Mouse (Mus musculus) A20 (cell line): ENCODE measurements around the gene Snx21.

Experiments
- DNase-seq: peaks from one replicate; pipeline ENCODE4 v3.0.0-alpha.2; 2011; ENCODE audit warnings: low read depth, low spot score

Gene Snx21

GRCm38 (mm10) chr2:164770279-164770678 is 15.3 kb upstream of the Snx21 start:
- peak; percentile 49 for DNase-seq

- no peak for DNase-seq
These were observed 14.5 kb upstream of the Snx21 start for GRCm38 (mm10) chr2:164771123-164771522.

GRCm38 (mm10) chr2:164773229-164773988 is 12.2 kb upstream of the Snx21 start:
- peak; percentile 24 for DNase-seq

GRCm38 (mm10) chr2:164773989-164774364 is 11.6 kb upstream of the Snx21 start:
- DNase-seq, result no peak

- no peak for DNase-seq
These were observed 9.5 kb upstream of the Snx21 start for GRCm38 (mm10) chr2:164776130-164776529.

GRCm38 (mm10) chr2:164776801-164777200 is 8.8 kb upstream of the Snx21 start:
- DNase-seq, result no peak

- no peak for DNase-seq
These were observed 8.2 kb upstream of the Snx21 start for GRCm38 (mm10) chr2:164777246-164778014.

- DNase-seq, result no peak
These were observed 7.7 kb upstream of the Snx21 start for GRCm38 (mm10) chr2:164778015-164778287.

GRCm38 (mm10) chr2:164778809-164779208 is 6.8 kb upstream of the Snx21 start:
- no peak for DNase-seq

GRCm38 (mm10) chr2:164779481-164780086 is 6.0 kb upstream of the Snx21 start, which contains the start of gene Tnnc2:
Gene Tnnc2, minus strand, starts transcription at chr2:164779967.
- DNase-seq, result no peak

- no peak for DNase-seq
These were observed 3.7 kb upstream of the Snx21 start for GRCm38 (mm10) chr2:164781876-164782275.

GRCm38 (mm10) chr2:164783926-164784581 is 1.6 kb upstream of the Snx21 start:
- DNase-seq, result peak; percentile 80

GRCm38 (mm10) chr2:164784869-164785420 is 678 bp upstream of the Snx21 start:
- DNase-seq, result no peak

- DNase-seq, result no peak
These were observed 814 bp downstream of the Snx21 start for GRCm38 (mm10) chr2:164786388-164786885.

- no peak for DNase-seq
These were observed 1.4 kb downstream of the Snx21 start for GRCm38 (mm10) chr2:164787032-164787431.

- no peak for DNase-seq
These were observed 2.2 kb downstream of the Snx21 start for GRCm38 (mm10) chr2:164787779-164788178.

GRCm38 (mm10) chr2:164788411-164788810 is 2.8 kb downstream of the Snx21 start:
- DNase-seq, result no peak

- DNase-seq, result no peak
These were observed 4.8 kb downstream of the Snx21 start for GRCm38 (mm10) chr2:164790451-164790850.

- DNase-seq, result no peak
These were observed 6.2 kb downstream of the Snx21 start for GRCm38 (mm10) chr2:164791841-164792261.

- DNase-seq, result no peak
These were observed 7.0 kb downstream of the Snx21 start for GRCm38 (mm10) chr2:164792400-164793190.

- DNase-seq, result peak; percentile 53
These were observed 7.6 kb downstream of the Snx21 start for GRCm38 (mm10) chr2:164793236-164793635.
